Mouse (Mus musculus) layer of hippocampus, postnatal 14 days (tissue): ENCODE data around the gene Dpp3. TPM values are rescaled to one million over a fixed set of nuclear protein-coding genes. Genes with fewer than 3 reads are reported as not detected.
A peak's percentile ranks its signal among the peaks of the same experiment; 100 is the strongest.
"Not testable (repeated sequence)": the region's sequence is repeated elsewhere in the genome, so short reads cannot be mapped to it uniquely, and the experiment has no call there.

Experiments used
- DNase-seq, 2 experiments: peaks; one replicate each; pipeline ENCODE4 v3.0.0; 2021 to 2022; ENCODE audit warnings: low spot score in 2 of 2, mixed read lengths in 1 of 2
- long read RNA-seq, 2 experiments: library from polyadenylated mRNA; stranded (forward); transcript quantifications; one replicate each; pipeline ENCODE4 v2.0.0; 2021
- total RNA-seq, 2 experiments: library from RNA; stranded (reverse); gene quantifications; 2 replicates each; pipeline ENCODE4 v1.2.3; 2021

The Dpp3 gene
- total RNA-seq, result 10 to 100 TPM; 50.2 to 52.0 TPM
- long read RNA-seq, experiment 1, transcript Dpp3-201 (18 exons, 2,683 nt), result major isoform, 35 of 63 reads
- long read RNA-seq, experiment 1, partial matches to known transcripts, result 13 of 63 reads
- long read RNA-seq, experiment 1, other reads (novel, unspliced or antisense), result 15 of 63 reads
- long read RNA-seq, experiment 2, transcript Dpp3-201 (18 exons, 2,683 nt), result major isoform, 37 of 73 reads
- long read RNA-seq, experiment 2, partial matches to known transcripts, result 17 of 73 reads
- long read RNA-seq, experiment 2, other reads (novel, unspliced or antisense), result 19 of 73 reads

- DNase-seq, result peak; percentile 98
Measured at GRCm38 (mm10) chr19:4927904-4928531, at the start of gene Dpp3. Dpp3 (minus strand) TSS chr19:4928287.

GRCm38 (mm10) chr19:4968236-4968635 is 40.1 kb upstream of the Dpp3 start:
- no peak for DNase-seq

- peak; percentile 92 to 95 for DNase-seq
Measured at GRCm38 (mm10) chr19:4961928-4962601, 34.0 kb upstream of the Dpp3 start, which contains the start of gene Mrpl11. Mrpl11 (plus strand) TSS chr19:4962147.

GRCm38 (mm10) chr19:4948641-4949040 is 20.6 kb upstream of the Dpp3 start:
- not testable (repeated sequence) for DNase-seq

- DNase-seq, result no peak
Measured at GRCm38 (mm10) chr19:4945540-4945939, 17.5 kb upstream of the Dpp3 start.

GRCm38 (mm10) chr19:4943253-4943588 is 15.1 kb upstream of the Dpp3 start:
- no peak for DNase-seq

- DNase-seq, result peak; percentile 65 to 76
Measured at GRCm38 (mm10) chr19:4942551-4943252, 14.6 kb upstream of the Dpp3 start, which contains the start of gene Peli3. Peli3 (minus strand) TSS chr19:4943127.

- no peak for DNase-seq
Measured at GRCm38 (mm10) chr19:4937444-4938310, 9.6 kb upstream of the Dpp3 start.

- DNase-seq, result no peak
Measured at GRCm38 (mm10) chr19:4936896-4937295, 8.8 kb upstream of the Dpp3 start.

GRCm38 (mm10) chr19:4928781-4929180 is 694 bp upstream of the Dpp3 start:
- DNase-seq, result peak in 1 of 2 experiments; percentile 49

GRCm38 (mm10) chr19:4925121-4925860 is 2.8 kb downstream of the Dpp3 start:
- no peak for DNase-seq

GRCm38 (mm10) chr19:4919652-4920051 is 8.4 kb downstream of the Dpp3 start:
- no peak for DNase-seq

GRCm38 (mm10) chr19:4916827-4917226 is 11.3 kb downstream of the Dpp3 start:
- DNase-seq, result no peak

- no peak for DNase-seq
Measured at GRCm38 (mm10) chr19:4915924-4916603, 12.0 kb downstream of the Dpp3 start.

GRCm38 (mm10) chr19:4909376-4909775 is 18.7 kb downstream of the Dpp3 start:
- no peak for DNase-seq

- DNase-seq, result no peak
Measured at GRCm38 (mm10) chr19:4908107-4908506, 20.0 kb downstream of the Dpp3 start.

GRCm38 (mm10) chr19:4905979-4906794 is 21.9 kb downstream of the Dpp3 start, which contains the start of gene Bbs1:
Bbs1 (minus strand) TSS chr19:4906628.
- DNase-seq, result peak; percentile 82 to 83

- DNase-seq, result no peak
Measured at GRCm38 (mm10) chr19:4899888-4900287, 28.2 kb downstream of the Dpp3 start.
